Mouse (Mus musculus) right cerebral cortex, postnatal 10 days (tissue): Measurements from ENCODE around the gene Agap1.

Experiments
- DNase-seq, 2 experiments: peaks; one replicate each; pipeline ENCODE4 v3.0.0; 2021; ENCODE audit warnings: low spot score in 2 of 2

The Agap1 gene

DNA sequence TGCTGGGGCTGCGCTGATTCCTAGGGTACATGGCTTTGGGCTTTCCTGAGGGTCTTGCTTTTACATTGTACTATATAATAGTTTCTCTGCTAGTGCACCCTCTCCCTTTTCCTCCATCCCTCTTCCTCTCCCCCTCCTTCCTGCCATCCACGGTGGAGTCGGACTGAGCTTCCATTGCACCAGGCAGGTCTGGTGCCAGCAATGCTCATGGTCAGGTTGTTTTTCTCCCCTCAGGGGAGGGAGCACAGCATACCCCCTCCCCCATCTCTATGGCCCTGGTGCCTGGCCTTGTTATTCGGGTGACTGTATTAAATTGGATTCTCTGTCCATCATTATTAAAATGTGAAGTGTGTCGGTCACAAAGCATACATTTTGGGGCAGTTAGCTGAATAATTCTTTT lies 259.1 kb downstream of the Agap1 start:
- no peak for DNase-seq

GRCm38 (mm10) chr1:89714165-89714980 lies 259.8 kb downstream of the Agap1 start:
- DNase-seq: no peak

GRCm38 (mm10) chr1:89716234-89716633 lies 261.6 kb downstream of the Agap1 start:
- no peak for DNase-seq

- DNase-seq: no peak
These were observed 262.5 kb downstream of the Agap1 start for GRCm38 (mm10) chr1:89717100-89717499.

DNA sequence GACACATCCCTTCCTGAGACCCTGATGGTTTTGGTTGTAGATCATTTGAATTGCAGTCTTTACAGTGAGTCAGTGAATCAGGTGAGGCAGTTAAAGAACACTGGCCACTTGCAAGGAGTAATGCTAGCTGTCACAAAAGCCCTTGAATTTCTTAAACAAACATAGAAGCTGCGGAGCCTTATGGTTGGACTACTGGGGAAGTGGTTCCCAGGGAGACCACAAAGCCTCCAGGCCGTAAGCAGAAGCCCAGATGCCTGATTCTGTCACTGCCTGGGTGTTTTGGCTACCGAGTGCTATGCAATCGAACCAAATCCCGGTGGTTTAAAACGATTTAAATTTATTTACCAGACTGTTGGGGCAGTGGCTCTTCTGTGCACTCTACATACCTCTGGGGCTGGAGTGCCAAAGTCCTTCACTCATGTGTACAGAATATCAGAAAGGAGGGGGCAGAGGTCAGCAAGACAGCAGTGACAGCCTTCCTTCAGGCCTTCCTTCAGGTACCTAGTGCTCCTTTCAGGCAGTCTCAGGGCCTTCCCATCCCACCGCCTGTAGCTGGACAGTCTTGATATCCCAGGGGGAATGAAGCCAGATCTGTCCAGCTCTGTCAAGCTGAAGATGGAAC lies 264.3 kb downstream of the Agap1 start:
- DNase-seq: no peak

DNA sequence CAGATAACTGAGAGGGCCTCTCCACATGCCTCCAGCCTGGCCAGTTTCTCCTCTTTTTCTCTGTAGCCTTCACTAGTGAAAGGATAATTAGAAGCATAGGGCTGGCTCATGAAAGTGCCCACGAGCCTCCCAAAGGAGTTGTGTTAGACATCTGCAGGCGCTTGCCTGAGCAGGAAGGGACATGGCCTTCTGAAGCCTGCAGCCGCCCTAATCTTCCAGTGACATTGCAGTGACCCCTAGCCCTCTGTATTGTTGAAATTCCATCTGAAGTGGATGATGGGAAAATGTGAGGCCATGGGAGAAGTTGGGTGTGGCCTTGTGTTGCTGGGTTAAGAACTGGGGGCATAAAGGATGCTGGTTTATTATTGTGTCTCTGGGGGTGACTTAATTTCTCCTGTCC lies 269.5 kb downstream of the Agap1 start:
- DNase-seq: no peak

GRCm38 (mm10) chr1:89724555-89724954 lies 269.9 kb downstream of the Agap1 start:
- no peak for DNase-seq

DNA sequence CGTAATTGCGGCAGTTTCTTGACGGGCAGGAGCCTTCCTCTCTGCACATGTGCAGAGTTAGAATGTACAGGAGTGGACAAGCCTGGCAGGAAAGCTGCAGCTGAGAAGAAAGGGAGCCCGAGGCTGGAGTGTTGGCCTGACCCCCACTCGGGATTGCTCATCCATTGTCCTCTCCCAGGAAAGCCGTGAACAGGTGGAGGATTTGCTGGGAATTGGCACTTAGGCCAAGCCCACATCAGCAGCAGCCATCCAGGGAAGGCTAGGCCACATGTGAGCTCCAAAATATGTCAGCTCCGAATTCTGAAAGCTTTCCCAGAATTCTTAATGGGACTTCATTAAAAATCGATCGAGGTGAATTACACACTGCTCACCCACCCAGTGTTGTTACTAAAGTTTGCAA lies 270.4 kb downstream of the Agap1 start:
- DNase-seq: no peak

- no peak for DNase-seq
These were observed 273.9 kb downstream of the Agap1 start for GRCm38 (mm10) chr1:89728481-89728880.

GRCm38 (mm10) chr1:89730589-89731195 lies 276.1 kb downstream of the Agap1 start:
- no peak for DNase-seq

DNA sequence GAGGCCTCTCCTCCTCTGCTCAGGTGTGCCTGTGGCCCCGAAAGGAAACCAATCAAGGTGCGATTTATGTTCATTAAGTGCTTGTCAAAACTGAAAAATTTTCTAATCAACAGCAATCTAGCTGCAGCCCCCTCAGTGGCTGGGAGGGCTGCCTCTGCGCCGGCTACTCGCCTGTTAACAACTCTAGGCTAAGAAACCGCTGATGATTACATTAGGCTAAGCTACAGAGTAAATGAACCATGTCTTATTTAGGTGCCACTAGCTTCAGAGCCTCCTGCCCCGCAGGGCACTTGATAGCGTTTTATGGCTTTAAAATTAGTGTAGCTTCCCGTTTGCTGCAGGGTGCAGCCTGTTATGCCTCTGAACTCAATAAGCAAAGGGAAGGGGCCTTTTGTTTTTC lies 279.8 kb downstream of the Agap1 start:
- no peak for DNase-seq

GRCm38 (mm10) chr1:89735146-89735545 lies 280.5 kb downstream of the Agap1 start:
- DNase-seq: no peak

- no peak for DNase-seq
These were observed 281.4 kb downstream of the Agap1 start for GRCm38 (mm10) chr1:89736021-89736420.

GRCm38 (mm10) chr1:89739067-89739774 lies 284.6 kb downstream of the Agap1 start:
- DNase-seq: no peak

DNA sequence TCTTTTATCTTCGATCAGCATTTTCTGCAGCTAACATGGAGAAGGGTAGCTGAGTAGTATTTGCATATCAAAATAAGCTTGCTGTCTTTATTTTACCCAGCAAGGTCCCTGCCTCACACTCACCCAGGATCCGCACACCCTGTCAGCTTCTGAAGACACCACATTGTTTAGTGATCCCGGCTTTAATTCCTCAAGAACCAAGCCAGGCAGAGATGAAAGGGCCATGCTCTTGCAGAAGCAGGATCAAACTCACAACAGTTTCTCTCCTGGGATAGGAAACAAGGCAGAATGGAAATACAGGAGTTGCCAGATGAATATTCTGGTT lies 285.1 kb downstream of the Agap1 start:
- DNase-seq: no peak

GRCm38 (mm10) chr1:89742359-89742758 lies 287.8 kb downstream of the Agap1 start:
- no peak for DNase-seq

GRCm38 (mm10) chr1:89746171-89746570 lies 291.6 kb downstream of the Agap1 start:
- no peak for DNase-seq

DNA sequence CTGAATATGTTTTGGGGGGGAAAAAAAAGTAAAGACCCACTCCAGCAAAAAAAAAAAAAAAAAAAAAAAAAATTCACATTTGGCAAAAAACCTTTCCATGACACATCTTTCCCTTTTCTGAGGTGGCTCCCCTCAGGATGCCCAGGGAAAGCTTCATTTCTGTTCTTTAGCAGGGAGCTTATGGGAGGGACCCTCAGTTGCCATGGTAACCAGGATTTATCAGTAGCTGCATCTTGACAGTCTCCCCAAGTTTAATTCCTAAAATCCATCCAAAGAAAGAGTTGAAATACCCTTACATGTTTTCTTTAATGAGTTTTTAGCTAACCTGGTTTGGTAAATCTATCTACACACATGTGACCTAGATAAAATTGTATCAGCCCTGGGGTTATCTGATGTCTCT lies 295.1 kb downstream of the Agap1 start:
- no peak for DNase-seq

GRCm38 (mm10) chr1:89750495-89750894 lies 295.9 kb downstream of the Agap1 start:
- DNase-seq: no peak

GRCm38 (mm10) chr1:89750921-89751320 lies 296.3 kb downstream of the Agap1 start:
- no peak for DNase-seq

GRCm38 (mm10) chr1:89751344-89751743 lies 296.7 kb downstream of the Agap1 start:
- DNase-seq: no peak

DNA sequence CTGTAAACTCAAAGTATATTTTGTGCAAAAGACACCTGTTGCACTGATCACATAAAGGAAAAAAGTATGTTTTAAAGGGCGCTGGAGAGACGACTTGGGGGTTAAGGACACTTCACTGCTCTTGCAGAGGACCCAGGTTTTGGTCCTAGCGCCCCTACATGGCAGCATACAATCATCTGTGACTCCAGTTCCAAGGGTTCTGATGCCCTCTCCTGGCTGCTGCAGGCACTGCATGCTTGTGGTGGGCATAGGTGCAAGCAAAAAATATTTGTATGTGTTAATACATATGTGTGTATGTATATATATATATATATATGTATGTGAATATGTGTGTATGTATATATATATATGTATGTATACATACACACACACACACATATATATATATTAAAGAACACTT lies 298.1 kb downstream of the Agap1 start:
- no peak for DNase-seq

- no peak for DNase-seq
These were observed 300.8 kb downstream of the Agap1 start for GRCm38 (mm10) chr1:89755358-89755757.
